Mouse (Mus musculus) lung, adult 2 months (tissue): ENCODE results near the gene Nrxn3.

Experiments used
- CTCF ChIP-seq: fragments of 200-500 bp; IDR thresholded peaks from 2 replicates; pipeline ENCODE4 v1.5.1; 2011; ENCODE audit warnings: mild to moderate bottlenecking, low read length, control low read depth; ENCODE audit not compliant: insufficient read depth
- POLR2A ChIP-seq: fragments of 200-500 bp; IDR thresholded peaks from 2 replicates; pipeline ENCODE4 v1.6.1; 2011; ENCODE audit warnings: low read depth, mild to moderate bottlenecking, control low read depth, low read length, borderline replicate concordance; ENCODE audit errors: extremely low read depth

DNA sequence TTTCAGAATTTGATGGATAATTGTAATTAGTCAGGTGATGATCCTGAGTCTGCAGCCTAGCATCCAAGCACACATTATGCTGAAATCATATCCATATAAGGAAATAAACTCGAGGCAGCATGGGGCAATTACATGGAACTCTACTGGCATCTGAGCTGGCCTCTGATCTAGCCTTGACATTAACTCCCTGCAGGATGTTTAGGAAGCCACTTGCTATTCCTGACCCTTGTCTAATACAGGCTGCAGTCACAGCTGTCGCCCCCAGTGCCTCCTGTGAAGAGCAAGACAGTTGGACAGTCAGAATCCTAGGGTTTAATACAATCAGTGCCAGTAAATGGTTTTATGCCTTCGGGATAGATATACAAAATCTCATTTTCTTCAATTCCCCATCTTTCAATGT, 781.4 kb downstream of the Nrxn3 start:
- TF ChIP-seq POLR2A (no peak), CTCF (no peak)
